Comparison of ENCODE assay signal across 8 mouse cellular contexts in the genomic region with DNA sequence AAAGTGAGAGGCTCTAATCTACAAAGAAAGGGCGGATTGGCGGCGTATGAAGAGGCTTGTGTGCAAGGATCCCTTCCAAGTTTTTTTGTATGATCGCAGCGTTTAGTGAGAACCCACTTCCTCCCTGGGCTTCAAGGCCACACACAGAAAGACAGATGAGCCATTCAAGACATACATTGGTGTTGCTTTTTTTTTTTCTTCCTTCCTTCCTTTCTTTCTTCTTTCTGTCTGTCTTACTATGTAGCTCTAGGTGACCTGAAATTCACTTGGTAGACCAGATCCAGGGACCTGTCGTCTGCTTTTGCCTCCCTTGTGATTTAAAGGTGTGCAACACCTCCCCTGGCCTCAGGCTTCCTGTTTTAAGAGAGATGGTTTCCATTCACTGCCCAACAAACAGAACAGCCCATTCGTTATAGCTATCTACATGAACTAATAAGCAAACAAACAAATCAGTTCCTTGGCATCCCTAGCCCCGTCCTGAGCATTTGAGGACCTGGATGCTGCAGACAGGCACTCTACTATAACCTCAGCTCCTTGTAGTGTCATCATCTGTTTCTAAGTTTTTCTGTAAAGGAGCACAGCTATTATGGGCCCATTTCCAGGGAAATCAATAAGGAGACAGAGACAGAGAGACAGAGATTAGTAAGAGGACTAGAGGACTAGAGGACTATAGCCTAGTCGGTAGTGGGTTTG. TPM values are rescaled to one million over a fixed set of nuclear protein-coding genes. Genes with fewer than 3 reads are reported as not detected.
A peak's percentile ranks its signal among the peaks of the same experiment; 100 is the strongest.
DNase-seq lines count a peak whose midpoint lies in the region; ATAC-seq and TF ChIP-seq lines count a peak whose summit lies in the region.

No protein-coding gene starts in this region.

- H3K4me3 ChIP-seq in heart, postnatal 0 days (ENCODE audit: low read depth, low read length), result peak overlapping the region; percentile 75
- H3K4me3 ChIP-seq in forebrain, embryonic 15.5 days, result peak overlapping the region; percentile 67
- H3K4me3 ChIP-seq in liver, postnatal 0 days (ENCODE audit: low read depth, low read length), result peak overlapping the region; percentile 95

- H3K9ac ChIP-seq in heart, postnatal 0 days (replicated peaks; ENCODE audit: low read depth, low read length), result peak overlapping the region; percentile 80
- peak overlapping the region; percentile 92 for H3K9ac ChIP-seq in forebrain, embryonic 15.5 days (replicated peaks)
- peak overlapping the region; percentile 97 for H3K9ac ChIP-seq in liver, postnatal 0 days (replicated peaks)

- 24% methylated on average over 9 of the region's 9 CpGs for WGBS in heart, postnatal 0 days
- 17% methylated on average over 9 of the region's 9 CpGs for WGBS in forebrain, embryonic 15.5 days
- WGBS in liver, postnatal 0 days (ENCODE audit: insufficient replicate concordance), result 20% methylated on average over 9 of the region's 9 CpGs

- H3K4me2 ChIP-seq in heart, postnatal 0 days (ENCODE audit: low read depth, low read length), result peak overlapping the region; percentile 76
- peak overlapping the region; percentile 52 for H3K4me2 ChIP-seq in forebrain, embryonic 15.5 days (replicated peaks)
- peak overlapping the region; percentile 95 for H3K4me2 ChIP-seq in liver, postnatal 0 days (ENCODE audit: low read depth, low read length)

- no peak for DNase-seq in heart, postnatal 0 days (ENCODE audit: low spot score)
- no peak for DNase-seq in heart, postnatal 4 days
- DNase-seq in MEL-GATA-1-ER (ENCODE audit: extremely low read depth, low read depth), result peak; percentile 60
- DNase-seq in liver, postnatal 0 days, result no peak
- DNase-seq in c-Kit-positive CD71-positive TER-119-positive erythroid progenitor cells, embryonic 14.5 days (ENCODE audit: low spot score), result no peak
- no peak for DNase-seq in gastrocnemius, adult 18-20 months (ENCODE audit: low spot score)
- no peak for DNase-seq in ovary, adult 18-20 months (ENCODE audit: low spot score)

- peak; percentile 6 for ATAC-seq in heart, postnatal 0 days (ENCODE audit: insufficient read depth, low read depth)
- no peak for ATAC-seq in forebrain, embryonic 15.5 days (replicated peaks)
- no peak for ATAC-seq in liver, postnatal 0 days

- TF ChIP-seq CTCF in heart, postnatal 0 days (IDR thresholded peaks at IDR 0.05; ENCODE audit: low read depth), result no peak
- no peak for TF ChIP-seq CTCF in liver, postnatal 0 days (IDR thresholded peaks at IDR 0.05; ENCODE audit: low read depth)

- no peaks in the 10 kb centered on the region for H3K27me3 ChIP-seq in heart, postnatal 0 days (ENCODE audit: control insufficient read depth, insufficient read depth, low read length)
- no peaks in the 10 kb centered on the region for H3K27me3 ChIP-seq in forebrain, embryonic 15.5 days
- H3K27me3 ChIP-seq in liver, postnatal 0 days (ENCODE audit: insufficient read depth, low read length), result no peaks in the 10 kb centered on the region

- H3K9me3 ChIP-seq in heart, postnatal 0 days (replicated peaks; ENCODE audit: control insufficient read depth, low read length), result no peaks in the 10 kb centered on the region
- H3K9me3 ChIP-seq in forebrain, embryonic 15.5 days, result no peaks in the 10 kb centered on the region
- no peaks in the 10 kb centered on the region for H3K9me3 ChIP-seq in liver, postnatal 0 days (ENCODE audit: low read length)

- no peak for TF ChIP-seq EP300 in heart, postnatal 0 days (IDR thresholded peaks at IDR 0.05; ENCODE audit: low read depth)
- TF ChIP-seq EP300 in liver, postnatal 0 days (IDR thresholded peaks at IDR 0.05; ENCODE audit: low read depth), result no peak

- peak overlapping the region; percentile 76 for H3K27ac ChIP-seq in heart, postnatal 0 days (ENCODE audit: low read depth)
- peak overlapping the region; percentile 89 for H3K27ac ChIP-seq in forebrain, embryonic 15.5 days (replicated peaks)
- H3K27ac ChIP-seq in liver, postnatal 0 days (ENCODE audit: low read depth), result peak overlapping the region; percentile 94

- no peaks in the 10 kb centered on the region for H3K36me3 ChIP-seq in heart, postnatal 0 days (replicated peaks; ENCODE audit: control insufficient read depth, insufficient read depth, low read length)
- H3K36me3 ChIP-seq in forebrain, embryonic 15.5 days, result no peaks in the 10 kb centered on the region
- no peaks in the 10 kb centered on the region for H3K36me3 ChIP-seq in liver, postnatal 0 days (replicated peaks; ENCODE audit: insufficient read depth, low read length)

- H3K4me1 ChIP-seq in heart, postnatal 0 days (ENCODE audit: control insufficient read depth, insufficient read depth), result peaks cover 12% of the 10 kb centered on the region
- peaks cover 43% of the 10 kb centered on the region for H3K4me1 ChIP-seq in forebrain, embryonic 15.5 days
- H3K4me1 ChIP-seq in liver, postnatal 0 days (ENCODE audit: insufficient read depth), result peaks cover 25% of the 10 kb centered on the region

RNA-seq across cellular contexts. Expression of gene Hacd3, which starts 0.5 kb away (rescaled TPM):
- 24.6 and 37.4 TPM in 2 replicates for total RNA-seq in heart, postnatal 0 days (2014; rRNA removed; ENCODE audit: low replicate concordance)
- 35.8 and 37.4 TPM in 2 replicates for polyA plus RNA-seq in heart, postnatal 0 days (2015; fragmentation: Nextera tagmentation; extraction: Ambion mirVana)
- 10 to 100 TPM; 21.0 to 23.2 TPM for total RNA-seq in heart, postnatal 4 days (2021)
- polyA plus RNA-seq in forebrain, embryonic 15.5 days (2015; fragmentation: Nextera tagmentation; extraction: Ambion mirVana), result 182 and 194 TPM in 2 replicates
- 98.6 and 108 TPM in 2 replicates for polyA plus RNA-seq in liver, postnatal 0 days (2015; fragmentation: Nextera tagmentation; extraction: Ambion mirVana)
- total RNA-seq in gastrocnemius, adult 18-20 months (2021), result 10 to 100 TPM; 10.2 to 11.5 TPM

RNA-seq across cellular contexts. Expression of gene Dpp8, which starts 10.2 kb away (rescaled TPM):
- 39.4 TPM in 2 replicates for total RNA-seq in heart, postnatal 0 days (2014; rRNA removed; ENCODE audit: low replicate concordance)
- polyA plus RNA-seq in heart, postnatal 0 days (2015; fragmentation: Nextera tagmentation; extraction: Ambion mirVana), result 15.7 and 17.5 TPM in 2 replicates
- 10 to 100 TPM; 65.2 to 71.0 TPM for total RNA-seq in heart, postnatal 4 days (2021)
- polyA plus RNA-seq in forebrain, embryonic 15.5 days (2015; fragmentation: Nextera tagmentation; extraction: Ambion mirVana), result 42.5 and 44.5 TPM in 2 replicates
- polyA plus RNA-seq in liver, postnatal 0 days (2015; fragmentation: Nextera tagmentation; extraction: Ambion mirVana), result 9.2 and 10.6 TPM in 2 replicates
- total RNA-seq in gastrocnemius, adult 18-20 months (2021), result 100 to 1,000 TPM in 1 of 2 experiments, 10 to 100 TPM in 1; 94.2 to 106 TPM
